Mouse (Mus musculus) kidney, embryonic 15.5 days (tissue): ENCODE measurements around the gene Phkg2. TPM values are rescaled to one million over a fixed set of nuclear protein-coding genes. Genes with fewer than 3 reads are reported as not detected.

Source experiments
- ATAC-seq: fragments of 200-750 bp; cut with Nextera tagmentation; replicated peaks from 2 replicates; pipeline ENCODE4 v1.8.0; 2017; ENCODE audit warnings: moderate TSS enrichment; ENCODE audit not compliant: low FRiP score
- H3K27ac ChIP-seq: fragments of 300-500 bp; sonication (generic); 2 replicates; pipeline ENCODE4 v1.5.1; 2015; ENCODE audit warnings: mild to moderate bottlenecking, inconsistent platforms
- H3K27me3 ChIP-seq: fragments of 300-500 bp; sonication (generic); 2 replicates; pipeline ENCODE4 v1.6.1; 2015; ENCODE audit warnings: inconsistent platforms
- H3K36me3 ChIP-seq: fragments of 300-500 bp; sonication (generic); 2 replicates; pipeline ENCODE4 v1.6.1; 2015; ENCODE audit warnings: inconsistent platforms
- H3K4me1 ChIP-seq: fragments of 300-500 bp; sonication (generic); 2 replicates; pipeline ENCODE4 v1.6.1; 2015; ENCODE audit warnings: inconsistent platforms
- H3K4me2 ChIP-seq: fragments of 300-500 bp; sonication (generic); 2 replicates; pipeline ENCODE4 v1.6.1; 2015; ENCODE audit warnings: moderate library complexity, mild to moderate bottlenecking, inconsistent platforms
- H3K4me3 ChIP-seq: fragments of 300-500 bp; sonication (generic); replicated peaks from 2 replicates; pipeline ENCODE4 v1.5.1; 2015; ENCODE audit warnings: mild to moderate bottlenecking, inconsistent platforms
- H3K9ac ChIP-seq: fragments of 300-500 bp; sonication (generic); 2 replicates; pipeline ENCODE4 v1.6.1; 2015; ENCODE audit warnings: mild to moderate bottlenecking, inconsistent platforms
- H3K9me3 ChIP-seq: fragments of 300-500 bp; sonication (generic); replicated peaks from 2 replicates; pipeline ENCODE4 v1.6.1; 2016; ENCODE audit warnings: inconsistent platforms
- WGBS: fragments of 180-500 bp; shearing (Covaris S2); methylation state at CpG from one replicate; pipeline ENCODE4 v1.1.7; 2015; ENCODE audit warnings: mixed read lengths; 5-methylcytosine and 5-hydroxymethylcytosine counted together
- polyA plus RNA-seq: library from polyadenylated mRNA; unstranded; fragments of >200 nt; fragmentation: Nextera tagmentation; extraction: Ambion mirVana; gene quantifications from 2 replicates; pipeline ENCODE4 v1.2.1, GENCODE M21; 2015

The Phkg2 gene
- polyA plus RNA-seq, 1 experiment from 2014 or later: 42.5 TPM

DNA sequence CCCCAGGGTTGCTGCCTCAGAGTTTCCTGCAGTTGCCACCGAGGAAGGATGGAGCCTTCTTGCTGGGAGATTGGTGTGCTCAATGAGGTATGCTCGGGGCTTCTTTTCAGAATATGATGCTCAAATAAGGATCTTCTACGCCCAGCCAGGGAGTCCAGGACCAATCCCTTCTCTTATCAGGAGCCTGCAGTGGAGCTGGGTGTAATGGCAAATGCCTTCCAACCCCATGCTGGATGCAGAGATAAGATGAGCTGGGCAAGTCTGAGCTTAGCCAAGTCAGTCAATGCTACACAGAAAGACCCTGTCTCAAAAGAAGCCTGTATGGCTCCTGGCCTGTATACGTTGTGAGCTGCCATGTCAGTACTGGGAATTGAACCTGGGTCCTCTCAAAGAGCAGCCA, 53.3 kb downstream of the Phkg2 start:
- no peak overlapping the region for H3K4me3 ChIP-seq
- H3K27ac ChIP-seq: no peak overlapping the region
- H3K27me3 ChIP-seq: no peaks in the 10 kb centered on the region
- H3K4me1 ChIP-seq: no peaks in the 10 kb centered on the region
- no peak overlapping the region for H3K9ac ChIP-seq
- no peak overlapping the region for H3K4me2 ChIP-seq
- 89% methylated on average over 4 of the region's 4 CpGs for WGBS
- no peaks in the 10 kb centered on the region for H3K36me3 ChIP-seq
- H3K9me3 ChIP-seq: no peaks in the 10 kb centered on the region
- ATAC-seq: no peak

DNA sequence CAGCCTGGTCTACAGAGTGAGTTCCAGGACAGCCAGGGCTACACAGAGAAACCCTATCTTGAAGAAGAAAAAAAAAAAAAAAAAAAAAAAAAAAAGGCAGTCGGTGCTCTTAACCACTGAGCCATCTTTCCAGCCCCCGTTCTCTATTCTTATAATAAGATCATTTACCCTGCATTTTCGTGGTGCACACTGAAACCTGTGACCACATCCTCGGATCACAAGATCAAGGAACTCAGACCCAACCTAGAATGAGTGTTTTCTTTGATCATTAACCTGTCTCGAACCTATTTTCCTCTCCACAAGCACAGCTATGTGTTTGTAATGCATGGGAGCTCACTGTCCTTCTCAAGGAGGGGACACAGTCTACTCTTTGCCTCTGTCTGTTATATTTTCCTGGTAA, 55.5 kb downstream of the Phkg2 start:
- ATAC-seq: no peak
- Histone ChIP-seq H3K4me1 (no peaks in the 10 kb centered on the region), H3K9ac (no peak overlapping the region), H3K4me2 (no peak overlapping the region), H3K9me3 (no peaks in the 10 kb centered on the region), H3K27me3 (no peaks in the 10 kb centered on the region), H3K27ac (no peak overlapping the region), H3K36me3 (no peaks in the 10 kb centered on the region), H3K4me3 (no peak overlapping the region)
- 67% methylated on average over 5 of the region's 5 CpGs for WGBS

DNA sequence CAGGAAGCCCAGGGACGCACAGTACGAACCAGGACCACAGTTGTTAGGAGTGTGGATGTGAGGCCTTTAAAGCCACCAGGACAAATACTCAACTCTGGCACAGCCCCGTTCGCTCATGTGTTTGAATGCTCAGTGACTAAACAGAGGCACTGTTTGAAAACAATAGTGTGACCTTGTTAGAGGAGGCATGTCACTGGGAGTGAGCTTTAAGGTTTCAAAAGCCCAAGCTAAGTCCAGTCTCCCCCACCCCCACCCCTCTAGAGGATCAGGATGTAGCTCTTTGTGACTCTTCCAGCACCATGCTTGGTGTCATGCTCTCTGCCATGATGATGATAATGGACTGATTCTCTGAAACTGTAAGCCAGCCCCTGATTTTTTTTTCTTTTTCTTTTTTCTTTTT, 58.3 kb downstream of the Phkg2 start:
- Histone ChIP-seq H3K4me1 (0 out of 2 replicates have a peak, but pooled peaks cover 2% of the 10 kb centered on the region), H3K27me3 (no peaks in the 10 kb centered on the region), H3K27ac (no peak overlapping the region), H3K4me2 (no peak overlapping the region), H3K9ac (no peak overlapping the region), H3K9me3 (no peaks in the 10 kb centered on the region), H3K4me3 (no peak overlapping the region), H3K36me3 (no peaks in the 10 kb centered on the region)
- 90% methylated on average over 4 of the region's 4 CpGs for WGBS
- no peak for ATAC-seq

Other genes starting within 250 kb of the Phkg2 start
- gene Zfp768, start 227.8 kb upstream of the Phkg2 start, polyA plus RNA-seq: 21.5 and 25.1 TPM in 2 replicates
- 8.3 and 10.7 TPM in 2 replicates for gene Zfp747, start 197.3 kb upstream of the Phkg2 start, polyA plus RNA-seq
- gene 9130019O22Rik, start 186.2 kb upstream of the Phkg2 start, polyA plus RNA-seq: 5.7 and 6.3 TPM in 2 replicates
- gene E430018J23Rik, start 179.7 kb upstream of the Phkg2 start, polyA plus RNA-seq: 7.1 and 8.0 TPM in 2 replicates
- gene Zfp764, start 166.5 kb upstream of the Phkg2 start, polyA plus RNA-seq: 7.6 and 8.0 TPM in 2 replicates
- gene Zfp688, start 151.3 kb upstream of the Phkg2 start, polyA plus RNA-seq: 24.5 and 27.1 TPM in 2 replicates
- 8.1 and 8.9 TPM in 2 replicates for gene Zfp689, start 124.2 kb upstream of the Phkg2 start, polyA plus RNA-seq
- gene Prr14, start 113.7 kb upstream of the Phkg2 start, polyA plus RNA-seq: 36.0 and 47.4 TPM in 2 replicates
- 10.2 and 11.9 TPM in 2 replicates for gene Fbrs, start 94.1 kb upstream of the Phkg2 start, polyA plus RNA-seq
- gene Srcap, start 61.4 kb upstream of the Phkg2 start, polyA plus RNA-seq: 54.6 and 57.9 TPM in 2 replicates
- gene Gm42715, start 53.8 kb upstream of the Phkg2 start, polyA plus RNA-seq: 18.7 and 19.4 TPM in 2 replicates
- 8.7 and 10.4 TPM in 2 replicates for gene Tmem265, start 11.9 kb upstream of the Phkg2 start, polyA plus RNA-seq
- 14.1 and 16.4 TPM in 2 replicates for gene Ccdc189, start 15.3 kb downstream of the Phkg2 start, polyA plus RNA-seq
- gene Rnf40, start 15.4 kb downstream of the Phkg2 start, polyA plus RNA-seq: 47.2 and 48.3 TPM in 2 replicates
- gene Zfp629, start 42.5 kb downstream of the Phkg2 start, polyA plus RNA-seq: 17.2 and 18.9 TPM in 2 replicates
- gene Bcl7c, start 135.6 kb downstream of the Phkg2 start, polyA plus RNA-seq: 64.2 and 66.8 TPM in 2 replicates
- 15.3 and 16.5 TPM in 2 replicates for gene Ctf1, start 139.4 kb downstream of the Phkg2 start, polyA plus RNA-seq
- gene Ctf2, start 158.8 kb downstream of the Phkg2 start, polyA plus RNA-seq: 0.31 and 0.33 TPM in 2 replicates
- 5.6 and 6.8 TPM in 2 replicates for gene Fbxl19, start 171.2 kb downstream of the Phkg2 start, polyA plus RNA-seq
- 25.1 and 26.7 TPM in 2 replicates for gene Orai3, start 196.5 kb downstream of the Phkg2 start, polyA plus RNA-seq
- 23.2 and 25.9 TPM in 2 replicates for gene Setd1a, start 203.3 kb downstream of the Phkg2 start, polyA plus RNA-seq
- not detected in 2 replicates for gene Gm49388, start 212.3 kb downstream of the Phkg2 start, polyA plus RNA-seq
- 23.0 and 27.6 TPM in 2 replicates for gene Hsd3b7, start 227.3 kb downstream of the Phkg2 start, polyA plus RNA-seq